In the genomic region with DNA sequence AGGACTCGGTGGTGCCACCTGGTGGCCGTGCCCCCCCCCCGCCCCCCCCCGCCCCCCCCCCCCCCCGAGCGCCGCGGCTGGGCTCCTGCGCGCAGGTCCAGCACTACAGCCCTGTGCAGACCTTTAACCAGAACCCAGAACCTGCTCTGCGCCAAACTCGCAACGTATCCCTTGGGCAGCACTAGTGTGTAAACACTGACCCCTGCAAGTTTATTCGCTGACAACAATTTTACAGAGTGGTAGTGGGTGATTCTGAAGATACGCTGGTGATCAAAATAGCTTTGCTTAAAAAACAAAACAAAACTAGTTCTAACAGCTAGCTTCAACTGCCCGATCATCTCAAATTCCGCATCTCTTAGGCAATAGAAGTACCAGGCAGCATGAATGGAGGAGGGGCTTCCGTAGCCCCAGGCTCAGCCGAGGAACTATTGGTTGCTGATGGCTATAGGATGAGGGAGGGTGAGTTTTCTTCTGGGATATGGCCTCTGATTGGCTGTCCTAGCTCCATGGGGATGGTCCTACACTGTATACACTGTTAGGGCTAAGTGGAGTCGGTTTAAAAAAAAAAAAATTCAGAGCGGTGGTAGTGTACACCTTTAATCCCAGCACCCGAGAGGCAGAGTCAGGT, we compare ENCODE assay signal across 8 mouse cellular contexts. TPM values are rescaled to one million over a fixed set of nuclear protein-coding genes. Genes with fewer than 3 reads are reported as not detected.
DNase-seq lines count a peak whose midpoint lies in the region; ATAC-seq and TF ChIP-seq lines count a peak whose summit lies in the region.

A gene (minus strand): TSS at position 5 of the 628 bp plus-strand sequence.

- H3K36me3 ChIP-seq in forebrain, embryonic 14.5 days (ENCODE audit: control insufficient read depth, insufficient read depth, low read length): no peaks in the 10 kb centered on the region
- H3K36me3 ChIP-seq in hindbrain, embryonic 12.5 days: peaks cover 1% of the 10 kb centered on the region; the same call in 1 of the 2 replicates
- peaks cover 16% of the 10 kb centered on the region for H3K36me3 ChIP-seq in liver, embryonic 15.5 days (replicated peaks)

- WGBS in bone marrow, adult 2 months: under 1% methylated on average over 13 of the region's 22 CpGs
- WGBS in forebrain, embryonic 14.5 days: under 1% methylated on average over 13 of the region's 22 CpGs
- WGBS in hindbrain, embryonic 12.5 days: 3% methylated on average over 13 of the region's 22 CpGs
- under 1% methylated on average over 15 of the region's 22 CpGs for WGBS in liver, embryonic 15.5 days (ENCODE audit: insufficient replicate concordance)

- ATAC-seq in forebrain, embryonic 14.5 days: peak; percentile 95
- ATAC-seq in hindbrain, embryonic 12.5 days (ENCODE audit: low FRiP score): peak; percentile 95
- peak; percentile 90 for ATAC-seq in liver, embryonic 15.5 days (ENCODE audit: insufficient read depth)

- peak within 1 kb of the TSS; percentile 76 for H3K4me3 ChIP-seq in bone marrow, adult 2 months (replicated peaks; ENCODE audit: control insufficient read depth, low read depth, low read length)
- H3K4me3 ChIP-seq in forebrain, embryonic 14.5 days (ENCODE audit: low read depth, low read length): peak within 1 kb of the TSS; percentile 60
- H3K4me3 ChIP-seq in hindbrain, embryonic 12.5 days: peak within 1 kb of the TSS; percentile 59
- H3K4me3 ChIP-seq in liver, embryonic 15.5 days (replicated peaks): peak within 1 kb of the TSS; percentile 74

- H3K27me3 ChIP-seq in forebrain, embryonic 14.5 days (replicated peaks; ENCODE audit: control insufficient read depth, insufficient read depth, low read length): no peaks in the 10 kb centered on the region
- H3K27me3 ChIP-seq in hindbrain, embryonic 12.5 days: no peaks in the 10 kb centered on the region
- no peaks in the 10 kb centered on the region for H3K27me3 ChIP-seq in liver, embryonic 15.5 days

- no peaks in the 10 kb centered on the region; the same call in 1 of the 2 replicates for H3K4me1 ChIP-seq in bone marrow, adult 2 months (ENCODE audit: control insufficient read depth, insufficient read depth, low read length)
- H3K4me1 ChIP-seq in forebrain, embryonic 14.5 days (ENCODE audit: control insufficient read depth, insufficient read depth, low read length): peaks cover 4% of the 10 kb centered on the region; the same call in 1 of the 2 replicates
- peaks cover 7% of the 10 kb centered on the region; the same call in 1 of the 2 replicates for H3K4me1 ChIP-seq in hindbrain, embryonic 12.5 days
- H3K4me1 ChIP-seq in liver, embryonic 15.5 days (replicated peaks): peaks cover 50% of the 10 kb centered on the region

- no peak for TF ChIP-seq POLR2A in bone marrow, adult 2 months (IDR thresholded peaks at IDR 0.05; ENCODE audit: borderline replicate concordance, control insufficient read depth, low read depth, low read length)

- H3K9me3 ChIP-seq in forebrain, embryonic 14.5 days (replicated peaks; ENCODE audit: control insufficient read depth, low read length): no peaks in the 10 kb centered on the region
- no peaks in the 10 kb centered on the region for H3K9me3 ChIP-seq in hindbrain, embryonic 12.5 days (replicated peaks)
- no peaks in the 10 kb centered on the region for H3K9me3 ChIP-seq in liver, embryonic 15.5 days (replicated peaks)

- peak within 1 kb of the TSS; percentile 75 for H3K4me2 ChIP-seq in forebrain, embryonic 14.5 days (ENCODE audit: low read length)
- H3K4me2 ChIP-seq in hindbrain, embryonic 12.5 days (replicated peaks): peak within 1 kb of the TSS; percentile 67
- H3K4me2 ChIP-seq in liver, embryonic 15.5 days: peak within 1 kb of the TSS; percentile 89

- peak within 1 kb of the TSS; percentile 60 for H3K27ac ChIP-seq in bone marrow, adult 2 months (ENCODE audit: control insufficient read depth, insufficient read depth, low read depth, low read length, poor library complexity)
- H3K27ac ChIP-seq in forebrain, embryonic 14.5 days (ENCODE audit: low read depth, low read length): peak within 1 kb of the TSS; percentile 80
- peak within 1 kb of the TSS; percentile 85 for H3K27ac ChIP-seq in hindbrain, embryonic 12.5 days
- peak within 1 kb of the TSS; percentile 95 for H3K27ac ChIP-seq in liver, embryonic 15.5 days (replicated peaks)

- peak within 1 kb of the TSS; percentile 72 for H3K9ac ChIP-seq in forebrain, embryonic 14.5 days (ENCODE audit: low read length)
- peak within 1 kb of the TSS; percentile 73 for H3K9ac ChIP-seq in hindbrain, embryonic 12.5 days
- peak within 1 kb of the TSS; percentile 73 for H3K9ac ChIP-seq in liver, embryonic 15.5 days

- no peak for TF ChIP-seq CTCF in bone marrow, adult 2 months (IDR thresholded peaks at IDR 0.05; ENCODE audit: control insufficient read depth, insufficient read depth, low read length)

- DNase-seq in layer of hippocampus, postnatal 10 days (ENCODE audit: low spot score in 2 of 2): no peak
- DNase-seq in layer of hippocampus, adult 9-11 months: no peak
- peak; percentile 91 for DNase-seq in forebrain, embryonic 14.5 days (ENCODE audit: low spot score)
- peak; percentile 92 for DNase-seq in retina, postnatal 1 day
- DNase-seq in urinary bladder, postnatal 10 days (ENCODE audit: low spot score): no peak

RNA-seq across cellular contexts. Expression of the gene that starts here (rescaled TPM):
- total RNA-seq in layer of hippocampus, postnatal 10 days (2021): 10 to 100 TPM; 12.2 TPM
- polyA plus RNA-seq in bone marrow, adult 2 months (2011; ENCODE audit: insufficient read depth, insufficient read length, low replicate concordance, missing spikeins): 23.4 and 30.3 TPM in 2 replicates
- 40.5 and 47.9 TPM in 2 replicates for polyA plus RNA-seq in forebrain, embryonic 14.5 days (2014; fragmentation: Nextera tagmentation; extraction: Ambion mirVana)
- polyA plus RNA-seq in hindbrain, embryonic 12.5 days (2016; fragmentation: Nextera tagmentation; extraction: Ambion mirVana): 36.3 and 44.6 TPM in 2 replicates
- polyA plus RNA-seq in liver, embryonic 15.5 days (2015; fragmentation: Nextera tagmentation; extraction: Ambion mirVana): 42.6 and 45.9 TPM in 2 replicates

Comparison
In these comparisons a context has a peak if more than half of its experiments do, and no peak if none do; other contexts are left out.
1. DNase-seq: peak in forebrain, embryonic 14.5 days (single experiment) and retina, postnatal 1 day (single experiment); none in layer of hippocampus, postnatal 10 days (0 of 2), layer of hippocampus, adult 9-11 months (single experiment) and urinary bladder, postnatal 10 days (single experiment).
2. Peak in every context shown above with its lines, with median percentiles within 50 percentile points of each other: H3K27ac ChIP-seq, H3K4me3 ChIP-seq, ATAC-seq, H3K4me2 ChIP-seq and H3K9ac ChIP-seq.